Mouse (Mus musculus) pancreas, adult 10 weeks (tissue): ENCODE data around the gene Arl13a. TPM values are rescaled to one million over a fixed set of nuclear protein-coding genes. Genes with fewer than 3 reads are reported as not detected.

Source experiments
- polyA plus RNA-seq: library from polyadenylated mRNA; stranded (reverse); fragments of 350-450 nt; fragmentation: Illumina TruSeq; extraction: RNeasy Lipid Tissue Mini Kit (QIAGEN cat#74804); gene quantifications from one replicate; pipeline ENCODE4 v1.2.3, GENCODE M21; 2015; ENCODE audit warnings: low read depth, low replicate concordance; ENCODE audit not compliant: insufficient read depth

The Arl13a gene
- polyA plus RNA-seq: not detected

DNA sequence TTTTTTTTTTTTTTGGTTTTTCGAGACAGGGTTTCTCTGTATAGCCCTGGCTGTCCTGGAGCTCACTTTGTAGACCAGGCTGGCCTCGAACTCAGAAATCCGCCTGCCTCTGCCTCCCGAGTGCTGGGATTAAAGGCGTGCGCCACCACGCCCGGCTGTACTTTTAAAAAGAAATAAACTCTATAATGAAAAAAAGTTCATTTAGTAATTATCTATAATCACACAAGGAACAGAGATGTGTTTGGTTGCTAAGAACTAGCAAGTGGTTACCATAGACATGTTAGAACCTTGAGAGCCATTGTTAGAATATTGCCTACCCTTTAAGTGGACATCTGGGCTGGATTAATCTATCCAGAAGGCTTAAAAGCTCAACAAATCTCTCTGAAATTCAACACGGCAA lies at the start of gene Arl13a:
Gene Arl13a (plus strand): TSS at position 301 of the 400 bp plus-strand sequence.

DNA sequence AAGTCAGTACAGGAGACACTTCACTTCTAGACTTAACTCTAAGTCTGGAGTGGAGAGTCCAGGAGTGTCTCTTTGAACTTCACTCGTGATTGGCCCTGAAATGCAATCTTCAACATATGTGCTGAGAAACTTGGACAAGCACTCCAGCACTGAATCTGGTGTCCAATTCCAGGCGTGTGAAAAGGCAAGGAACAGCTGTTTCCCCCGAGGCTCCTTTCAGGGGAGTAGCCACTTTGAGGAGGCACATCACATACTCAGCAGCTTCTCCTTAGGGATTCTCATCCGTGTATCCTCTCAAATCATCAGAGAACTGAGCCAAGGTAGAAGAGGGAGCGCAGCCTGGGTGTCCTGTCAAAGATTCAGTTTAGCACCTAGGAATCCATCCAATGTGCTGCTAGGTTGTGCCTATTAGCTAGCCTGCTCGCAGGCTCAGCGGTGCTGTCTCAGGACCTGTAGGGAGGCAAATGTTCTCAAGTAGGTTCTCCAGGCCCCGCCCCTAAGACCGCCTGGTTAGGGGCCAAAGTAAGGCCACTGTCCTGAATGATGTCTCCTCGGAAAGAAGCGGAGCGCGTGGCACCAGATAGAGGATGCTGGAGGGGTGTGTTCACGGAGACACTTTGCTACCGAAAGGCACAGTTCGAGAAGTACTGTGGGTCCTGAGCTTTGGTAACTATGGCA lies 25.1 kb upstream of the Arl13a start, which contains the start of gene Xkrx:
Gene Xkrx (minus strand): TSS at position 34 of the 678 bp plus-strand sequence.

DNA sequence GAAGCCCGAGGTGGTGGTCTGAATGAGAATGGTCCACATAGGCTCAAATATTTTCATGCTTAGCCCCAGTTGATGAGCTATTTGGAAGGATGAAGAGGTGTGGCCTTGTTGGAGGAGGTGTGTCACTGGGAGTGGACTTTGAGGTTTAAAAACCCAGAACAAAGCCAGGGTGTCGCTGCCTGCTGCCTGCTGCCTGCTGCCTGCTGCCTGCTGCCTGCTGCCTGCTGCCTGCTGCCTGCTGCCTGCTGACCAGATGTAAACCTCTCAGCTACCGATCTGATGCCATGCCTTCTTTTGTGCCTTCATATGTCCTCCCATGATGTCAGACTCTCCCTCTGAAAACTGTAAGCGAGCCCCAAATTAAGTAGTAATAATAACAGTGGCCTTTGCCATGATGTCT lies 34.6 kb downstream of the Arl13a start, which contains the start of gene Nox1:
Gene Nox1 (minus strand): TSS at position 101 of the 400 bp plus-strand sequence.

Other genes starting within 250 kb of the Arl13a start
- gene Sytl4, start 205.7 kb upstream of the Arl13a start, polyA plus RNA-seq: 8.6 TPM
- gene Cstf2, start 128.3 kb upstream of the Arl13a start, polyA plus RNA-seq: 2.7 TPM
- gene Xkrx, start 25.4 kb upstream of the Arl13a start, polyA plus RNA-seq: 0.28 TPM
- gene Nox1, start 34.5 kb downstream of the Arl13a start, polyA plus RNA-seq: not detected
- 5.2 TPM for gene Trmt2b, start 89.5 kb downstream of the Arl13a start, polyA plus RNA-seq
- gene Tmem35a, start 107.7 kb downstream of the Arl13a start, polyA plus RNA-seq: 0.85 TPM
- not detected for gene Cenpi, start 120.6 kb downstream of the Arl13a start, polyA plus RNA-seq
- 0.18 TPM for gene Drp2, start 217.1 kb downstream of the Arl13a start, polyA plus RNA-seq